ENCODE assay signal across 8 mouse cellular contexts in the genomic region with DNA sequence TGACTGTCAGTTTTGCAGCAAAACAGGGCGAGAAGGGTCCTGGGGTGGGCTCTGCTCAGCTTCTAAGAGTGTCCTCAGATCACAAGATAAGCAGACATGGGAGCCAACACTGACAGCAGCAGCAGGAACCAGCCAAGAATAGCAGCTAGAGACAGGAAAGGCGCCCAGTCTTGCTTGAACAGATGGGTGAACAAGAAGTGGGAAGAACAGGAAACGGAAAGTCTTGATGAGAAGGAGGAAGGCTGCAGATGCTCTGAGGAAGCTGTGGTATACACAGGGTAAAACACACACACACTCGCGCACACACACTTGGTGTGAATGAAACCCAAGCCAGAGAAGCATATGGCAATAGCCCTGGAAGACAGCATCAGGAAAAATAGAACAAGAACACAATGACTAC.
DNase-seq lines count a peak whose midpoint lies in the region; ATAC-seq and TF ChIP-seq lines count a peak whose summit lies in the region.

No protein-coding gene starts in this region.

- H3K27ac ChIP-seq in heart, embryonic 10.5 days = no peak overlapping the region
- no peak overlapping the region for H3K27ac ChIP-seq in midbrain, embryonic 16.5 days (ENCODE audit: low read length)

- WGBS in heart, embryonic 10.5 days = 68% methylated on average over 5 of the region's 5 CpGs
- 92% methylated on average over 5 of the region's 5 CpGs for WGBS in midbrain, embryonic 16.5 days

- no peak for TF ChIP-seq CTCF in brain, embryonic 14.5 days (IDR thresholded peaks at IDR 0.05; ENCODE audit: borderline replicate concordance, extremely low read depth, insufficient read depth, insufficient read length)

- H3K9me3 ChIP-seq in heart, embryonic 10.5 days = no peaks in the 10 kb centered on the region
- no peaks in the 10 kb centered on the region for H3K9me3 ChIP-seq in midbrain, embryonic 16.5 days (replicated peaks; ENCODE audit: control insufficient read depth, low read length, poor library complexity, severe bottlenecking)

- no peaks in the 10 kb centered on the region for H3K36me3 ChIP-seq in heart, embryonic 10.5 days
- no peaks in the 10 kb centered on the region for H3K36me3 ChIP-seq in midbrain, embryonic 16.5 days (ENCODE audit: control insufficient read depth, insufficient read depth, low read length)

- H3K27me3 ChIP-seq in heart, embryonic 10.5 days (ENCODE audit: insufficient read depth, poor library complexity, severe bottlenecking) = no peaks in the 10 kb centered on the region
- H3K27me3 ChIP-seq in midbrain, embryonic 16.5 days (ENCODE audit: control insufficient read depth, insufficient read depth, low read depth, low read length) = no peaks in the 10 kb centered on the region

- peaks cover 13% of the 10 kb centered on the region; the same call in 1 of the 2 replicates for H3K4me1 ChIP-seq in heart, embryonic 10.5 days
- H3K4me1 ChIP-seq in midbrain, embryonic 16.5 days (ENCODE audit: control insufficient read depth, insufficient read depth, low read length) = peaks cover 3% of the 10 kb centered on the region; the same call in 1 of the 2 replicates

- peak; percentile 41; the same call in 1 of the 2 replicates for ATAC-seq in neutrophil, adult 5-6 weeks (ENCODE audit: extremely low read depth, insufficient number of reproducible peaks, low FRiP score, poor library complexity, severe bottlenecking)
- ATAC-seq in midbrain, embryonic 16.5 days = no peak

- H3K4me2 ChIP-seq in midbrain, embryonic 16.5 days (ENCODE audit: low read length) = no peak overlapping the region

- no peak overlapping the region for H3K4me3 ChIP-seq in heart, embryonic 10.5 days
- no peak overlapping the region for H3K4me3 ChIP-seq in midbrain, embryonic 16.5 days (ENCODE audit: low read depth, low read length)

- no peak overlapping the region for H3K9ac ChIP-seq in midbrain, embryonic 16.5 days (ENCODE audit: low read depth, low read length)

- peak; percentile 28 for DNase-seq in heart, adult 8-10 months (ENCODE audit: low spot score)
- no peak for DNase-seq in heart, embryonic 10.5 days (ENCODE audit: low spot score)
- DNase-seq in brain, embryonic 14.5 days (ENCODE audit: low read depth) = peak; percentile 85
- DNase-seq in layer of hippocampus, adult 8-10 months (ENCODE audit: low spot score in 2 of 2) = peak; percentile 75 to 85
- no peak for DNase-seq in Muller cell, postnatal 12 days (ENCODE audit: inconsistent ontology term)
- DNase-seq in spleen, adult 12 weeks (ENCODE audit: low spot score) = no peak

- no peak for TF ChIP-seq POLR2A in brain, embryonic 14.5 days (IDR thresholded peaks at IDR 0.05; ENCODE audit: borderline replicate concordance, extremely low read depth, insufficient read depth, insufficient read length, poor library complexity, severe bottlenecking)

Comparison
In these comparisons a context has a peak if more than half of its experiments do, and no peak if none do; other contexts are left out.
1. DNase-seq: peak in heart, adult 8-10 months (single experiment), brain, embryonic 14.5 days (single experiment) and layer of hippocampus, adult 8-10 months (2 of 2); none in heart, embryonic 10.5 days (single experiment), Muller cell, postnatal 12 days (single experiment) and spleen, adult 12 weeks (single experiment).